Mouse (Mus musculus) kidney, embryonic 15.5 days (tissue): Measurements from ENCODE around the gene Ints7. TPM values are rescaled to one million over a fixed set of nuclear protein-coding genes. Genes with fewer than 3 reads are reported as not detected.

Source experiments
- ATAC-seq: fragments of 200-750 bp; cut with Nextera tagmentation; replicated peaks from 2 replicates; pipeline ENCODE4 v1.8.0; 2017; ENCODE audit warnings: moderate TSS enrichment; ENCODE audit not compliant: low FRiP score
- H3K27ac ChIP-seq: fragments of 300-500 bp; sonication (generic); 2 replicates; pipeline ENCODE4 v1.5.1; 2015; ENCODE audit warnings: mild to moderate bottlenecking, inconsistent platforms
- H3K27me3 ChIP-seq: fragments of 300-500 bp; sonication (generic); 2 replicates; pipeline ENCODE4 v1.6.1; 2015; ENCODE audit warnings: inconsistent platforms
- H3K36me3 ChIP-seq: fragments of 300-500 bp; sonication (generic); 2 replicates; pipeline ENCODE4 v1.6.1; 2015; ENCODE audit warnings: inconsistent platforms
- H3K4me1 ChIP-seq: fragments of 300-500 bp; sonication (generic); 2 replicates; pipeline ENCODE4 v1.6.1; 2015; ENCODE audit warnings: inconsistent platforms
- H3K4me2 ChIP-seq: fragments of 300-500 bp; sonication (generic); 2 replicates; pipeline ENCODE4 v1.6.1; 2015; ENCODE audit warnings: moderate library complexity, mild to moderate bottlenecking, inconsistent platforms
- H3K4me3 ChIP-seq: fragments of 300-500 bp; sonication (generic); replicated peaks from 2 replicates; pipeline ENCODE4 v1.5.1; 2015; ENCODE audit warnings: mild to moderate bottlenecking, inconsistent platforms
- H3K9ac ChIP-seq: fragments of 300-500 bp; sonication (generic); 2 replicates; pipeline ENCODE4 v1.6.1; 2015; ENCODE audit warnings: mild to moderate bottlenecking, inconsistent platforms
- H3K9me3 ChIP-seq: fragments of 300-500 bp; sonication (generic); replicated peaks from 2 replicates; pipeline ENCODE4 v1.6.1; 2016; ENCODE audit warnings: inconsistent platforms
- WGBS: fragments of 180-500 bp; shearing (Covaris S2); methylation state at CpG from one replicate; pipeline ENCODE4 v1.1.7; 2015; ENCODE audit warnings: mixed read lengths; 5-methylcytosine and 5-hydroxymethylcytosine counted together
- polyA plus RNA-seq: library from polyadenylated mRNA; unstranded; fragments of >200 nt; fragmentation: Nextera tagmentation; extraction: Ambion mirVana; gene quantifications from 2 replicates; pipeline ENCODE4 v1.2.1, GENCODE M21; 2015

The Ints7 gene
- polyA plus RNA-seq, 1 experiment from 2014 or later: 71.2 TPM

- H3K4me1 ChIP-seq: no peaks in the 10 kb centered on the region
- H3K4me3 ChIP-seq: no peak overlapping the region
- H3K9me3 ChIP-seq: no peaks in the 10 kb centered on the region
- H3K4me2 ChIP-seq: no peak overlapping the region
- ATAC-seq: no peak
- no peak overlapping the region for H3K9ac ChIP-seq
- H3K27me3 ChIP-seq: no peaks in the 10 kb centered on the region
- no peak overlapping the region for H3K27ac ChIP-seq
- WGBS: 82% methylated on average over 5 of the region's 5 CpGs
- H3K36me3 ChIP-seq: peaks cover 62% of the 10 kb centered on the region
Observed at GRCm38 (mm10) chr1:191559779-191560178, 15.7 kb upstream of the Ints7 start.

GRCm38 (mm10) chr1:191562823-191563365 is 12.5 kb upstream of the Ints7 start:
- WGBS: 70% methylated on average over 6 of the region's 6 CpGs
- Histone ChIP-seq H3K27me3 (no peaks in the 10 kb centered on the region), H3K4me3 (no peak overlapping the region), H3K9me3 (no peaks in the 10 kb centered on the region), H3K9ac (no peak overlapping the region), H3K27ac (no peak overlapping the region), H3K4me1 (no peaks in the 10 kb centered on the region), H3K4me2 (no peak overlapping the region), H3K36me3 (peaks cover 51% of the 10 kb centered on the region)
- no peak for ATAC-seq

GRCm38 (mm10) chr1:191567859-191568258 is 7.6 kb upstream of the Ints7 start:
- Histone ChIP-seq H3K27ac (no peak overlapping the region), H3K9me3 (no peaks in the 10 kb centered on the region), H3K9ac (no peak overlapping the region), H3K4me1 (peaks cover 4% of the 10 kb centered on the region; the same call in 1 of the 2 replicates), H3K4me3 (no peak overlapping the region), H3K27me3 (no peaks in the 10 kb centered on the region), H3K36me3 (peaks cover 40% of the 10 kb centered on the region), H3K4me2 (no peak overlapping the region)
- WGBS: 100% methylated on average over 1 of the region's 1 CpGs
- no peak for ATAC-seq

GRCm38 (mm10) chr1:191569625-191570024 is 5.8 kb upstream of the Ints7 start:
- peaks cover 40% of the 10 kb centered on the region for H3K36me3 ChIP-seq
- ATAC-seq: no peak
- H3K4me3 ChIP-seq: no peak overlapping the region
- H3K4me1 ChIP-seq: peaks cover 11% of the 10 kb centered on the region; the same call in 1 of the 2 replicates
- 92% methylated on average over 2 of the region's 2 CpGs for WGBS
- no peaks in the 10 kb centered on the region for H3K9me3 ChIP-seq
- no peak overlapping the region for H3K9ac ChIP-seq
- H3K4me2 ChIP-seq: no peak overlapping the region
- no peak overlapping the region for H3K27ac ChIP-seq
- H3K27me3 ChIP-seq: no peaks in the 10 kb centered on the region

- Histone ChIP-seq H3K27ac (no peak overlapping the region), H3K4me1 (peaks cover 11% of the 10 kb centered on the region; the same call in 1 of the 2 replicates), H3K4me2 (no peak overlapping the region), H3K27me3 (no peaks in the 10 kb centered on the region), H3K9me3 (no peaks in the 10 kb centered on the region), H3K9ac (no peak overlapping the region), H3K4me3 (no peak overlapping the region), H3K36me3 (peaks cover 37% of the 10 kb centered on the region)
- WGBS: 88% methylated on average over 3 of the region's 3 CpGs
- ATAC-seq: no peak
Observed at GRCm38 (mm10) chr1:191570415-191570814, 5.0 kb upstream of the Ints7 start.

- Histone ChIP-seq H3K27me3 (no peaks in the 10 kb centered on the region), H3K9me3 (no peaks in the 10 kb centered on the region), H3K4me1 (peaks cover 31% of the 10 kb centered on the region), H3K4me2 (peak overlapping the region; percentile 74), H3K4me3 (peak overlapping the region; percentile 96), H3K27ac (peak overlapping the region; percentile 97), H3K9ac (peak overlapping the region; percentile 84), H3K36me3 (peaks cover 21% of the 10 kb centered on the region)
- ATAC-seq: no peak
- 1% methylated on average over 13 of the region's 13 CpGs for WGBS
Observed at GRCm38 (mm10) chr1:191573906-191574639, 1.4 kb upstream of the Ints7 start.

- WGBS: 0% methylated on average over 52 of the region's 52 CpGs
- peak overlapping the region; percentile 84 for H3K9ac ChIP-seq
- peak overlapping the region; percentile 74 for H3K4me2 ChIP-seq
- H3K4me1 ChIP-seq: peaks cover 31% of the 10 kb centered on the region
- peak; percentile 61 for ATAC-seq
- peak overlapping the region; percentile 97 for H3K27ac ChIP-seq
- 0 out of 2 replicates have a peak, but pooled peaks cover 1% of the 10 kb centered on the region for H3K9me3 ChIP-seq
- peak overlapping the region; percentile 96 for H3K4me3 ChIP-seq
- peaks cover 20% of the 10 kb centered on the region for H3K36me3 ChIP-seq
- H3K27me3 ChIP-seq: no peaks in the 10 kb centered on the region
Observed at GRCm38 (mm10) chr1:191574871-191575457, 472 bp upstream of the Ints7 start.

- ATAC-seq: no peak
- Histone ChIP-seq H3K9me3 (0 out of 2 replicates have a peak, but pooled peaks cover 3% of the 10 kb centered on the region), H3K4me3 (no peak overlapping the region), H3K4me1 (peaks cover 20% of the 10 kb centered on the region), H3K4me2 (no peak overlapping the region), H3K27ac (no peak overlapping the region), H3K36me3 (peaks cover 44% of the 10 kb centered on the region), H3K9ac (no peak overlapping the region), H3K27me3 (no peaks in the 10 kb centered on the region)
- WGBS: 88% methylated on average over 3 of the region's 3 CpGs
Observed at GRCm38 (mm10) chr1:191579524-191579923, 4.1 kb downstream of the Ints7 start.

- Histone ChIP-seq H3K9me3 (0 out of 2 replicates have a peak, but pooled peaks cover 3% of the 10 kb centered on the region), H3K4me2 (no peak overlapping the region), H3K27ac (no peak overlapping the region), H3K9ac (no peak overlapping the region), H3K4me1 (peaks cover 16% of the 10 kb centered on the region), H3K4me3 (no peak overlapping the region), H3K27me3 (no peaks in the 10 kb centered on the region), H3K36me3 (peaks cover 63% of the 10 kb centered on the region)
- 85% methylated on average over 4 of the region's 4 CpGs for WGBS
- no peak for ATAC-seq
Observed at GRCm38 (mm10) chr1:191581641-191582040, 6.2 kb downstream of the Ints7 start.

GRCm38 (mm10) chr1:191583836-191584235 is 8.4 kb downstream of the Ints7 start:
- Histone ChIP-seq H3K4me1 (no peaks in the 10 kb centered on the region), H3K36me3 (peaks cover 78% of the 10 kb centered on the region), H3K4me3 (no peak overlapping the region), H3K9ac (no peak overlapping the region), H3K27me3 (no peaks in the 10 kb centered on the region), H3K27ac (no peak overlapping the region), H3K9me3 (0 out of 2 replicates have a peak, but pooled peaks cover 3% of the 10 kb centered on the region), H3K4me2 (no peak overlapping the region)
- no peak for ATAC-seq
- 91% methylated on average over 4 of the region's 4 CpGs for WGBS

GRCm38 (mm10) chr1:191584483-191584882 is 9.0 kb downstream of the Ints7 start:
- H3K4me2 ChIP-seq: no peak overlapping the region
- H3K27ac ChIP-seq: no peak overlapping the region
- H3K4me3 ChIP-seq: no peak overlapping the region
- no peak overlapping the region for H3K9ac ChIP-seq
- H3K36me3 ChIP-seq: peaks cover 81% of the 10 kb centered on the region
- no peaks in the 10 kb centered on the region for H3K27me3 ChIP-seq
- ATAC-seq: no peak
- 0 out of 2 replicates have a peak, but pooled peaks cover 3% of the 10 kb centered on the region for H3K9me3 ChIP-seq
- WGBS: 93% methylated on average over 4 of the region's 4 CpGs
- H3K4me1 ChIP-seq: no peaks in the 10 kb centered on the region

GRCm38 (mm10) chr1:191585704-191586103 is 10.3 kb downstream of the Ints7 start:
- no peak overlapping the region for H3K4me3 ChIP-seq
- H3K27ac ChIP-seq: no peak overlapping the region
- no peaks in the 10 kb centered on the region for H3K27me3 ChIP-seq
- 81% methylated on average over 2 of the region's 2 CpGs for WGBS
- ATAC-seq: no peak
- H3K4me1 ChIP-seq: no peaks in the 10 kb centered on the region
- peaks cover 80% of the 10 kb centered on the region for H3K36me3 ChIP-seq
- H3K9me3 ChIP-seq: no peaks in the 10 kb centered on the region
- H3K9ac ChIP-seq: no peak overlapping the region
- no peak overlapping the region for H3K4me2 ChIP-seq
